Mouse (Mus musculus) testis, adult 2 months (tissue): ENCODE results near the gene Plekho1. TPM values are rescaled to one million over a fixed set of nuclear protein-coding genes. Genes with fewer than 3 reads are reported as not detected.
A peak's percentile ranks its signal among the peaks of the same experiment; 100 is the strongest.
"Not testable (repeated sequence)": the region's sequence is repeated elsewhere in the genome, so short reads cannot be mapped to it uniquely, and the experiment has no call there.

ENCODE experiments used
- H3K27ac ChIP-seq: fragments of 200-500 bp; 2 replicates; pipeline ENCODE4 v1.5.1; 2012; ENCODE audit warnings: low read depth, low read length; ENCODE audit not compliant: control insufficient read depth, insufficient read depth
- H3K27me3 ChIP-seq: fragments of 200-500 bp; 2 replicates; pipeline ENCODE4 v1.6.1; 2012; ENCODE audit warnings: mild to moderate bottlenecking, low read length, moderate library complexity; ENCODE audit not compliant: control insufficient read depth, insufficient read depth
- H3K36me3 ChIP-seq: fragments of 200-500 bp; 2 replicates; pipeline ENCODE4 v1.6.1; 2012; ENCODE audit warnings: mild to moderate bottlenecking, low read length; ENCODE audit not compliant: control insufficient read depth, insufficient read depth
- H3K4me1 ChIP-seq: fragments of 200-500 bp; 2 replicates; pipeline ENCODE4 v1.6.1; 2012; ENCODE audit warnings: low read length; ENCODE audit not compliant: control insufficient read depth, insufficient read depth
- H3K4me3 ChIP-seq: fragments of 200-500 bp; 2 replicates; pipeline ENCODE4 v1.5.1; 2012; ENCODE audit warnings: low read depth, mild to moderate bottlenecking, low read length, moderate library complexity, mixed read lengths; ENCODE audit not compliant: control insufficient read depth
- CTCF ChIP-seq: fragments of 200-500 bp; IDR thresholded peaks from 2 replicates; pipeline ENCODE4 v1.5.1; 2012; ENCODE audit warnings: low read depth, mild to moderate bottlenecking, inconsistent platforms, low read length, moderate library complexity; ENCODE audit not compliant: control insufficient read depth, insufficient read depth, insufficient replicate concordance
- POLR2A ChIP-seq: fragments of 200-500 bp; IDR thresholded peaks from 2 replicates; pipeline ENCODE4 v1.6.1; 2012; ENCODE audit warnings: low read depth, mild to moderate bottlenecking, inconsistent platforms, low read length, moderate library complexity; ENCODE audit not compliant: control insufficient read depth
- polyA plus RNA-seq: library from polyadenylated mRNA; depleted of rRNA; stranded (reverse); fragments of >200 nt; gene quantifications from 2 replicates; pipeline ENCODE4 v1.2.3, GENCODE M21; 2012

Plekho1 gene
- polyA plus RNA-seq, 1 experiment = 43.8 TPM

DNA sequence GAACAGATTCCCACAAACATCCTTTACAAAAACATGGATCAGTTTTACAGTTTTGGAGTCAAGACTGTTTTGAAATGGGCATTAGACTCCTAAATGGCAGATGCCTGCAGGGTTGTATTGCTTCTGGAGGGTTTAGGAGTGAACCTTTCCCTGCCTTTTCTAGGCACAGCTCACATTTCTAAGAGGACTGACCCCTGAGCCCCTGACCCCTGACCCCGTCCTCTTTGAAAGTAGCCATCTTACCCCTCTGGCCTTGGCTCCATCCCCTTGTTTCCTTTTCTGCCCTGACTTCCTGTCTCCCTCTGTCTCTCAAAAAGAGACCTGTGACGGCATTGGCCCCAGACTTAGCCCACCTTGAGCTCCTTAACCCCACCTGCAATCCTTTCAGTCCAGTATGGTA lies 32.6 kb downstream of the Plekho1 start:
- Histone ChIP-seq H3K27me3 (no peaks in the 10 kb centered on the region), H3K27ac (no peak overlapping the region), H3K4me1 (peaks cover 4% of the 10 kb centered on the region), H3K36me3 (no peaks in the 10 kb centered on the region), H3K4me3 (no peak overlapping the region)
- TF ChIP-seq POLR2A (no peak), CTCF (no peak)

DNA sequence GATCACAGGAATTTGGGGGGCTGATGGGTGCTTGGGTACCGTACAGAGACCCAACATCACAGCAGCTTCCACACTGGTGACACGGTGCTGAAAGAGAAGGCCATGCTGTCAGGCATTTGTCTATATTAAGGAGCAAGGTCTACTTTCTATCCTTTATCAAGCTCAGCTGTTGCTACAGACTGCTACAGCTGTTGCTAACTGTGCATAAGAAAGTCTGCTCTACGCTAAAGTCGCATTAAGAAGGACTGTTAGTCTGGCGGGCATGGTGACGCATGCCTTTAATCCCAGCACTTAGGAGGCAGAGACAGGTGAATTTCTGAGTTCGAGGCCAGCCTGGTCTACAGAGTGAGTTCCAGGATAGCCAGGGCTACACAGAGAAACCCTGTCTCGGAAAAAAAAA lies 33.6 kb downstream of the Plekho1 start:
- H3K36me3 ChIP-seq, H3K4me1 ChIP-seq, H3K4me3 ChIP-seq, H3K27me3 ChIP-seq, H3K27ac ChIP-seq: not testable (repeated sequence)

DNA sequence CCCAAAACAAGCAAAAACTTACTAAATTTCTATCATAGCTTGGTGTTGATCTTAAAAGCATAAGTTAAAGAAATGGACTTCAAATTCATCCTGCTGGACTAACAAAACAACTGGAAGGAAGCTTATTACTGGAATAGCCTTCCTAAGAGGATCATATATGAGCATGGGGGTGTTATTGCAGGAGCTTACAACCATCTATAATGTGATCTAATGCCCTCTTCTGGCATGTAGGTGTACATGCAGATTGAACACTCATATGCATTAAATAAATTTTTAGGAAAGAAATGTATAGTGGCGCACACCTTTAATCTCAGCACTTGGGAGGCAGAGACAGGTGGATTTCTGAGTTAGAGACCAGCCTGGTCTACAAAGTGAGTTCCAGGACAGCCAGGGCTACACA lies 36.0 kb downstream of the Plekho1 start:
- Histone ChIP-seq H3K27me3 (no peaks in the 10 kb centered on the region), H3K27ac (no peak overlapping the region), H3K4me3 (no peak overlapping the region), H3K4me1 (peaks cover 4% of the 10 kb centered on the region), H3K36me3 (no peaks in the 10 kb centered on the region)
- TF ChIP-seq CTCF (no peak), POLR2A (no peak)

DNA sequence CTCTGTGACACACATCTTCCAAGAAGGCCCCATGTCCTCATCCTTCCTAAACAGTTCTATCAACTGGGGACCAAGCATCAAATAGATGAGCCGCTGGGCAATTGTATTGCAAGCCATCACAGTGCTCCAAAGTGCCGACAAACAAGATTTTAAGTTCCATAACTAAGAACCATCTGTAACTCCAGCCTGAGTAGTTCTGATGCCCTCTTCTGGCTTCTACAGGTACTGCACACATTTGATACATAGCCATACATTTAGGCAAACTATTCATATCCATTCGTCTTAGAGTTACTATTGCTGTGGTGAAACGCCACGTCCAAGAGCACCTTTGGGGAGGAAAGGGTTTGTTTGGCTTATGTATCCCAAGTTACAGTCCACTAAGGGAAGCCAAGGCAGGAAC lies 36.7 kb downstream of the Plekho1 start:
- H3K27me3 ChIP-seq = no peaks in the 10 kb centered on the region
- H3K36me3 ChIP-seq = no peaks in the 10 kb centered on the region
- H3K4me1 ChIP-seq = peaks cover 4% of the 10 kb centered on the region
- no peak overlapping the region for H3K27ac ChIP-seq
- TF ChIP-seq CTCF = 0 out of 2 replicates have a peak, but pooled peaks have one; percentile 10
- no peak for TF ChIP-seq POLR2A
- H3K4me3 ChIP-seq = no peak overlapping the region

DNA sequence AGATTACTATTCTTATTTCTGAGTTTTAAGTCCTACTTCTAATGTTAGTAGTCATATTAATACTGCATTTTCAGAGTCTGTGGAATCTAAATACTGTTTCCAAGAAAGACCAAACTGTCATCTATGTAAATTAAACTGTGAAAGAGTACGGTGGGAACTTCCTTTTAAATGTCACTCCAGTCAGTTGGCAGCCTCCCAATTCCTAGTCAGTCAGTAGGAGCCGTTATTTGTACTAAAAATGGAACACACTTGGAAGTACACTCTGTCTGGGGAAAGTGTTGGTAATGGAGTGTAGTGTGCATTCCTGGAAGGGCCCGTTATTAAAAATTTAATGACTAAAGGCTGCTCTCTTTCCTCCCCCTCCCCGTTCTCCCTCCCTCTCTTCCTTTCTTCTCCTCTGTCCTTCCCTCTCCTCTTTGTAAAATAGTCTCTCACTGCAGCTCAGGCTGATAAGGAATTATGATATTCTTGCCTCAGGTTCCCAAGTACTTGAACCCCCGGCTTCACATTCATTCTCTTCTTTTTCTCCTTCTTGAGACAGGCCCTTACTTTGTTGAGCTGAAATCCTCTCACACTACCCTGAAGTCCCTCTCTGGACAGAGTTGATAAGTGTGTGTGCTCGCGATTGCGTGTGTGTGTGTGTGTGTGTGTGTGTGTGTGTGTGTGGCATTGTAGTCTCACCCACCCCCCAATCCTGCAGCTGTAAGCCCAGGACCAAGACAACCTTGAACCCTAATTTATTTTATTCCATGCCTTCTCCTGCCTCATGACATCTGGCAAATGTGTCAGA lies 38.2 kb downstream of the Plekho1 start:
- Histone ChIP-seq H3K4me3 (no peak overlapping the region), H3K27me3 (no peaks in the 10 kb centered on the region), H3K27ac (no peak overlapping the region), H3K36me3 (no peaks in the 10 kb centered on the region), H3K4me1 (peaks cover 4% of the 10 kb centered on the region)
- TF ChIP-seq POLR2A (no peak), CTCF (no peak)

DNA sequence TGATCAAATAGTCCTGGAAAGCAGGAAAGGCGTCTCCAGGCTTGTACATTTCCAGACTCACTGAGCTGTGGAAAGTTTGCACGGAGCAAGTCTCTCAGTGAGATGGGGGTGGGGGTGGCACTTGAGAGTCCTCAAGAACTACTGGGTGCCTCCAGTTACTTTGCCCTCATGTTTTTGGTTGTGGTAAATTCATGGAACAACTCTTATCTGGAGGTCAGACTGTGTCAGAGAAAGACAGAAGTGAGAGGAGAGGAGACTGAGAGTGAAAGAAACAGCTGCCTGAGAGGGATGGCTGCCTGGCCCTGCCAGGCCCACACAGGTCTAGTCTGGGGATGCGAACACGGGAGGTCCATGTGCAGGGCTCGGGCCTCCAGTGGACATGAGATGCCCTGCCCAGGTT lies 40.5 kb downstream of the Plekho1 start:
- H3K27me3 ChIP-seq = no peaks in the 10 kb centered on the region
- no peak for TF ChIP-seq POLR2A
- TF ChIP-seq CTCF = no peak
- H3K4me1 ChIP-seq = peaks cover 9% of the 10 kb centered on the region
- no peak overlapping the region for H3K4me3 ChIP-seq
- no peak overlapping the region for H3K27ac ChIP-seq
- H3K36me3 ChIP-seq = no peaks in the 10 kb centered on the region

DNA sequence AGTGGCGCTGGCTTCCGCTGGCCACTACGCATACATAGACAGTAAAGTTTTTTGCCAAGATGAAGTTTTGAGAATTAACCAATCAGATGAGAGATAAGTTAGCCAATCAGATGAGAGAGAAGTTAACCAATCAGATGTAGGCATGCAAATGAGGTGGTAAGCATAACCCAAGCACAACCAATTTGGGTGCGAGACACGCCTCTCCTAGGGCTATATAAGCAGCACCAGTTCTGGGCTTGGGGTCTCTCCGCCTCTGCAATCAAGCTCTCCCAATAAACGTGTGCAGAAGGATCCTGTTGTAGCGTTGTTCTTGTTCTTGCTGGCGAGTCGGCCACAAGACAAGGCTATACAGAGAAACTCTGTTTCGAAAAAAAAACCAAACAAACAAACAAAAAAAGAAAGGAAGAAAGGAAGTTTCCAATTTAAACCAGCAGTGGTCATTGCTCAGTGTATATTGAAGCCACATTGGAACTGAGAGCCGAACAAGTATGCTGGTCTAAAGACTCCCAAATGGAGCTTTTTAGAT lies 41.1 kb downstream of the Plekho1 start:
- H3K27ac ChIP-seq, H3K4me1 ChIP-seq, H3K4me3 ChIP-seq, H3K27me3 ChIP-seq, H3K36me3 ChIP-seq: not testable (repeated sequence)

DNA sequence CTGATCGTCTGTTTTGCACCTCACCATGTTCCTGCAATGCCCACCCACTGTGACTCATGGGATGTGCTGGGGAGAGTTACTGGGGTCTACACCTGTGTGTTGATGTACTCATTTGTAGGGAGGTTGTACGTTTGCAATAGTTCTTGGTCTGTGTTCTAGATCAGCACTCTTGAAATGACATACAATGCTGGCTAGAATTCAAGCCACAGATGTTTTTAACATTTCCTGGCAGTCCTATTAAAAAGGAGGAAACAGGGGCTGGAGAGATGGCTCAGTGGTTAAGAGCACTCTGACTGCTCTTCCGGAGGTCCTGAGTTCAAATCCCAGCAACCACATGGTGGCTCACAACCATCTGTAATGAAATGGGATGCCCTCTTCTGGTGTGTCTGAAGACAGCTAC lies 42.3 kb downstream of the Plekho1 start:
- Histone ChIP-seq H3K4me1 (peaks cover 9% of the 10 kb centered on the region), H3K4me3 (no peak overlapping the region), H3K27me3 (no peaks in the 10 kb centered on the region), H3K36me3 (no peaks in the 10 kb centered on the region), H3K27ac (no peak overlapping the region)
- no peak for TF ChIP-seq CTCF
- no peak for TF ChIP-seq POLR2A
